In genomic region chr6:134494828-134495698, GRCm38 (mm10) we compare ENCODE assay signal across 10 mouse cellular contexts.
A peak's percentile ranks its signal among the peaks of the same experiment; 100 is the strongest.
DNase-seq lines count a peak whose midpoint lies in the region; ATAC-seq and TF ChIP-seq lines count a peak whose summit lies in the region.
"Had no signal": no experiment of that assay in that cellular context is flagged by ENCODE, and none has a peak within 500 bp of the region (broad histone marks: within the 10 kb centered on the region; RNA-seq: fewer than 3 reads in every experiment).

No protein-coding gene starts in this region.

- peak; percentile 68 for DNase-seq in forebrain, embryonic 11.5 days (ENCODE audit: low spot score)
- no peak for DNase-seq in forebrain, embryonic 10.5 days (ENCODE audit: extremely low spot score, low spot score)
- peak; percentile 95 for DNase-seq in lung, embryonic 14.5 days
- DNase-seq in lung, postnatal 25 days (ENCODE audit: low spot score), result no peak
- DNase-seq in Muller cell, postnatal 12 days (ENCODE audit: inconsistent ontology term), result peak; percentile 26
- peak; percentile 72 for DNase-seq in hindbrain, postnatal 0 days (ENCODE audit: low spot score)
- DNase-seq in thymus, postnatal 36 days, result no peak
- DNase-seq: heart, postnatal 36 days had no signal

- H3K9me3 ChIP-seq in forebrain, embryonic 11.5 days (ENCODE audit: control insufficient read depth, low read length), result no peaks in the 10 kb centered on the region
- H3K9me3 ChIP-seq in forebrain, embryonic 10.5 days, result no peaks in the 10 kb centered on the region
- no peaks in the 10 kb centered on the region for H3K9me3 ChIP-seq in lung, embryonic 14.5 days (ENCODE audit: low read depth, low read length)
- H3K9me3 ChIP-seq in hindbrain, postnatal 0 days (ENCODE audit: low read length), result no peaks in the 10 kb centered on the region
- H3K9me3 ChIP-seq: limb, embryonic 12.5 days had no signal

- H3K4me1 ChIP-seq in forebrain, embryonic 11.5 days (replicated peaks; ENCODE audit: control insufficient read depth, insufficient read depth, low read length), result 0 out of 2 replicates have a peak, but pooled peaks cover 2% of the 10 kb centered on the region
- H3K4me1 ChIP-seq in forebrain, embryonic 10.5 days, result peaks cover 14% of the 10 kb centered on the region; the same call in 1 of the 2 replicates
- H3K4me1 ChIP-seq in lung, embryonic 14.5 days (ENCODE audit: insufficient read depth), result peaks cover 3% of the 10 kb centered on the region; the same call in 1 of the 2 replicates
- H3K4me1 ChIP-seq in hindbrain, postnatal 0 days (ENCODE audit: insufficient read depth, low read length), result peaks cover 10% of the 10 kb centered on the region; the same call in 1 of the 2 replicates

- no peak overlapping the region for H3K4me2 ChIP-seq in forebrain, embryonic 11.5 days (ENCODE audit: low read depth, low read length, severe bottlenecking)
- no peak overlapping the region for H3K4me2 ChIP-seq in lung, embryonic 14.5 days
- no peak overlapping the region for H3K4me2 ChIP-seq in hindbrain, postnatal 0 days (ENCODE audit: low read depth, low read length)
- H3K4me2 ChIP-seq: limb, embryonic 12.5 days had no signal

- no peak for TF ChIP-seq CTCF in lung, embryonic 14.5 days (IDR thresholded peaks at IDR 0.05; ENCODE audit: low read depth)
- TF ChIP-seq CTCF in hindbrain, postnatal 0 days (IDR thresholded peaks at IDR 0.05; ENCODE audit: low read depth), result no peak

- 0 out of 2 replicates have a peak, but pooled peaks have one; percentile 51 for ATAC-seq in forebrain, embryonic 11.5 days (replicated peaks; ENCODE audit: low FRiP score)
- ATAC-seq in lung, embryonic 14.5 days (ENCODE audit: insufficient read depth), result peak; percentile 81
- ATAC-seq in hindbrain, postnatal 0 days, result peak; percentile 59; the same call in 1 of the 2 replicates
- no peak for ATAC-seq in megakaryocyte-erythroid progenitor cell, adult 5-6 weeks (replicated peaks; ENCODE audit: low FRiP score, low TSS enrichment, poor library complexity, severe bottlenecking)

- WGBS in forebrain, embryonic 11.5 days, result 85% methylated on average over 8 of the region's 8 CpGs
- WGBS in forebrain, embryonic 10.5 days, result 92% methylated on average over 8 of the region's 8 CpGs
- 42% methylated on average over 8 of the region's 8 CpGs for WGBS in lung, embryonic 14.5 days
- 62% methylated on average over 8 of the region's 8 CpGs for WGBS in hindbrain, postnatal 0 days

- no peak overlapping the region for H3K4me3 ChIP-seq in forebrain, embryonic 11.5 days (ENCODE audit: low read depth, low read length)
- no peak overlapping the region for H3K4me3 ChIP-seq in forebrain, embryonic 10.5 days
- no peak overlapping the region for H3K4me3 ChIP-seq in lung, embryonic 14.5 days (ENCODE audit: low read depth, low read length)
- H3K4me3 ChIP-seq in hindbrain, postnatal 0 days (ENCODE audit: low read length), result no peak overlapping the region
- H3K4me3 ChIP-seq: limb, embryonic 12.5 days had no signal

- no peak overlapping the region for H3K9ac ChIP-seq in forebrain, embryonic 11.5 days (ENCODE audit: low read length)
- H3K9ac ChIP-seq in lung, embryonic 14.5 days, result no peak overlapping the region
- H3K9ac ChIP-seq in hindbrain, postnatal 0 days (replicated peaks; ENCODE audit: low read length), result no peak overlapping the region
- H3K9ac ChIP-seq: limb, embryonic 12.5 days had no signal

- no peaks in the 10 kb centered on the region for H3K36me3 ChIP-seq in forebrain, embryonic 11.5 days (ENCODE audit: control insufficient read depth, insufficient read depth, low read length)
- peaks cover 34% of the 10 kb centered on the region for H3K36me3 ChIP-seq in forebrain, embryonic 10.5 days (replicated peaks)
- H3K36me3 ChIP-seq in lung, embryonic 14.5 days (ENCODE audit: insufficient read depth), result 0 out of 2 replicates have a peak, but pooled peaks cover 22% of the 10 kb centered on the region
- no peaks in the 10 kb centered on the region for H3K36me3 ChIP-seq in hindbrain, postnatal 0 days (ENCODE audit: insufficient read depth, low read length)

- no peak overlapping the region for H3K27ac ChIP-seq in forebrain, embryonic 11.5 days (ENCODE audit: low read depth, low read length)
- no peak overlapping the region for H3K27ac ChIP-seq in forebrain, embryonic 10.5 days
- H3K27ac ChIP-seq in lung, embryonic 14.5 days (ENCODE audit: low read depth), result 0 out of 2 replicates have a peak overlapping the region, but pooled peaks have one; percentile 12
- peak overlapping the region; percentile 45; the same call in 1 of the 2 replicates for H3K27ac ChIP-seq in hindbrain, postnatal 0 days
- H3K27ac ChIP-seq: limb, embryonic 12.5 days had no signal

- no peaks in the 10 kb centered on the region for H3K27me3 ChIP-seq in forebrain, embryonic 11.5 days (ENCODE audit: control insufficient read depth, insufficient read depth, low read length)
- no peaks in the 10 kb centered on the region for H3K27me3 ChIP-seq in forebrain, embryonic 10.5 days (ENCODE audit: poor library complexity, severe bottlenecking)
- no peaks in the 10 kb centered on the region for H3K27me3 ChIP-seq in lung, embryonic 14.5 days (ENCODE audit: insufficient read depth, low read length)
- H3K27me3 ChIP-seq in hindbrain, postnatal 0 days (ENCODE audit: insufficient read depth, low read length), result no peaks in the 10 kb centered on the region
- H3K27me3 ChIP-seq: limb, embryonic 12.5 days had no signal

Comparison
In these comparisons a context has a peak if more than half of its experiments do, and no peak if none do; other contexts are left out.
1. DNase-seq: peak in forebrain, embryonic 11.5 days (single experiment), lung, embryonic 14.5 days (single experiment), Muller cell, postnatal 12 days (single experiment) and hindbrain, postnatal 0 days (single experiment); none in forebrain, embryonic 10.5 days (single experiment), lung, postnatal 25 days (single experiment) and thymus, postnatal 36 days (0 of 2).
2. H3K27ac ChIP-seq: peak in lung, embryonic 14.5 days (single experiment) and hindbrain, postnatal 0 days (single experiment); none in forebrain, embryonic 11.5 days (single experiment) and forebrain, embryonic 10.5 days (single experiment).